Mouse (Mus musculus) limb, embryonic 12.5 days (tissue): ENCODE measurements around the gene Cyth1. TPM values are rescaled to one million over a fixed set of nuclear protein-coding genes. Genes with fewer than 3 reads are reported as not detected.

Source experiments
- polyA plus RNA-seq: library from polyadenylated mRNA; unstranded; fragments of >200 nt; fragmentation: Nextera tagmentation; extraction: Ambion mirVana; gene quantifications from 2 replicates; pipeline ENCODE4 v1.2.1, GENCODE M21; 2016

The Cyth1 gene
- polyA plus RNA-seq, 1 experiment from 2014 or later = 26.3 TPM

Other genes starting within 250 kb of the Cyth1 start
- 0.24 and 0.25 TPM in 2 replicates for gene Dnah17, start 118.0 kb downstream of the Cyth1 start, polyA plus RNA-seq
- gene Usp36, start 41.7 kb upstream of the Cyth1 start, polyA plus RNA-seq = 20.1 and 21.3 TPM in 2 replicates
- gene Cep295nl, start 93.9 kb upstream of the Cyth1 start, polyA plus RNA-seq = 0.59 and 0.60 TPM in 2 replicates
- gene Timp2, start 107.1 kb upstream of the Cyth1 start, polyA plus RNA-seq = 77.6 and 91.3 TPM in 2 replicates
- 4.1 and 4.3 TPM in 2 replicates for gene Lgals3bp, start 153.5 kb upstream of the Cyth1 start, polyA plus RNA-seq
- 30.5 and 32.0 TPM in 2 replicates for gene Cant1, start 170.5 kb upstream of the Cyth1 start, polyA plus RNA-seq
- gene C1qtnf1, start 179.6 kb upstream of the Cyth1 start, polyA plus RNA-seq = 3.4 and 4.8 TPM in 2 replicates
- 8.8 and 9.4 TPM in 2 replicates for gene Engase, start 228.2 kb upstream of the Cyth1 start, polyA plus RNA-seq